Comparison of ENCODE assay signal across 8 mouse cellular contexts in the genomic region with DNA sequence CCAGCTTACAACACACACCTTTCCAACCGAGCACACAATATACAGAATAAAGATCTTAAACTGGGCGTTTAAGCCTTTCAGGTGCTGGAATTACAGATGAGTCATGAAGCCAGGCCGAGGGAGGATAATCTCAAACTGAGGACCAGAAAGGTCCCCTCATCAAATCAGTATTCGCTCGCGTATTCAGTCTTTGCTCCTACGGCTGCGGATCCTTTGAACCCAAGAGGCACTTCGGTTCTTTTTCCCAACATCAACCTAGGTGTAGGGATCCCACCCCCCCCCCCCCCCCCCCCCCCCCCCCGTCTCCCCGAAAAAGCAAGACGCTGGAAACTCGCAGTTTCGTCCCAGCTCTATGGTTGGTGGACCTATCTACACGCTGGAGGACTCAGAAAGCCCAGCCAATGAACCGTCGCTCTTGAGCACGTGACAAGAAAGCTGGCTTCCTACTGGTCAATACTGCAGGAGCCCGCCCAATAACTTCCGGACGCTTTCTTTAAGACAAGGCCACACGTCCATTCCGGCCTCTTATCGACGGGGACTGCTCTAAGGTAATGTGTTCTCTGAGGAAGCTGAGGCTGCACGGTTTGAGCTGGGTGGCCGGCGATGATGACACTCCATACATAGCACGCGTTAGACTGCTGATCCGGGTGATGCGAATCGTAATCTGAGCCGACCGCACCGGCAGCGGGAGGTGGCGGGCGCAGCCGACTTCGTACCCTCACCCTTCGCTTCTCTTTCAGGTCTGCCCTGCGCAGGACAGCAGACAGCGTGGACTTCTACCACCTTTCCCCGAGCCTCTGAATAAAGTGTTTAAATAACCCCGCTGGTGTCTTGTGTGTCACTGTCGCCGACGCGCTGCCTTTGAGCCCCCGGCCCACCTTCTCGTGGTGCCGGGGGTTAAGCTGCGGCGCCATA. TPM values are rescaled to one million over a fixed set of nuclear protein-coding genes. Genes with fewer than 3 reads are reported as not detected.
A peak's percentile ranks its signal among the peaks of the same experiment; 100 is the strongest.
DNase-seq lines count a peak whose midpoint lies in the region; ATAC-seq lines count a peak whose summit lies in the region.

No protein-coding gene starts in this region.

- ATAC-seq in hindbrain, embryonic 11.5 days (ENCODE audit: low FRiP score): peak; percentile 96

- H3K9me3 ChIP-seq in hindbrain, embryonic 11.5 days (ENCODE audit: control insufficient read depth, low read length): no peaks in the 10 kb centered on the region

- peak overlapping the region; percentile 99 for H3K9ac ChIP-seq in hindbrain, embryonic 11.5 days (ENCODE audit: low read depth, low read length)

- H3K4me1 ChIP-seq in hindbrain, embryonic 11.5 days (replicated peaks; ENCODE audit: control insufficient read depth, insufficient read depth, low read length): no peaks in the 10 kb centered on the region

- H3K36me3 ChIP-seq in hindbrain, embryonic 11.5 days (ENCODE audit: control insufficient read depth, insufficient read depth, low read length): no peaks in the 10 kb centered on the region

- peak overlapping the region; percentile 97 for H3K27ac ChIP-seq in hindbrain, embryonic 11.5 days (ENCODE audit: low read depth, low read length)

- WGBS in hindbrain, embryonic 11.5 days: under 1% methylated on average over 50 of the region's 55 CpGs

- no peaks in the 10 kb centered on the region for H3K27me3 ChIP-seq in hindbrain, embryonic 11.5 days (ENCODE audit: control insufficient read depth, insufficient read depth, low read length)

- DNase-seq in Muller cell, postnatal 12 days (ENCODE audit: inconsistent ontology term): peak; percentile 95
- peak; percentile 97 for DNase-seq in cerebellum, adult 9-11 months
- DNase-seq in frontal cortex, adult 2 months (ENCODE audit: extremely low spot score in 1 of 2, low spot score in 1 of 2): peak; percentile 98
- peak; percentile 94 for DNase-seq in hindbrain, embryonic 11.5 days (ENCODE audit: low spot score)
- peak; percentile 86 to 91 for DNase-seq in layer of hippocampus, postnatal 10 days (ENCODE audit: low spot score in 2 of 2)
- DNase-seq in lung, postnatal 10 days: peak; percentile 97
- DNase-seq in ovary, postnatal 36 days (ENCODE audit: low spot score): peak; percentile 86
- peak; percentile 91 for DNase-seq in thymus, postnatal 25 days

- peak overlapping the region; percentile 62 for H3K4me2 ChIP-seq in hindbrain, embryonic 11.5 days (replicated peaks; ENCODE audit: low read depth, low read length)

- H3K4me3 ChIP-seq in hindbrain, embryonic 11.5 days (ENCODE audit: low read depth, low read length): peak overlapping the region; percentile 96

RNA-seq across cellular contexts. Expression of gene Ern1, which starts 13.0 kb away (rescaled TPM):
- 7.2 and 7.7 TPM in 2 replicates for polyA plus RNA-seq in frontal cortex, adult 2 months (2012; rRNA removed)
- polyA plus RNA-seq in hindbrain, embryonic 11.5 days (2014; fragmentation: Nextera tagmentation; extraction: Ambion mirVana): 5.5 and 6.2 TPM in 2 replicates
- total RNA-seq in layer of hippocampus, postnatal 10 days (2021): 1 to 10 TPM; 8.5 to 8.7 TPM

Comparison
In these comparisons a context has a peak if more than half of its experiments do, and no peak if none do; other contexts are left out.
1. Peak in every context shown above with its lines: DNase-seq, ATAC-seq, H3K4me3 ChIP-seq and H3K27ac ChIP-seq.